Mouse (Mus musculus) ES-E14 (cell line): ENCODE results near the gene Dock4. TPM values are rescaled to one million over a fixed set of nuclear protein-coding genes. Genes with fewer than 3 reads are reported as not detected.

Source experiments
- DNase-seq: peaks from one replicate; pipeline ENCODE4 v3.0.0-alpha.2; 2013; ENCODE audit warnings: low read depth, low spot score
- H3K27ac ChIP-seq: 2 replicates; pipeline ENCODE4 v1.5.1; 2012; ENCODE audit warnings: low read depth, mild to moderate bottlenecking, low read length, moderate library complexity, mixed read lengths; ENCODE audit not compliant: poor library complexity, insufficient read depth, severe bottlenecking
- H3K36me3 ChIP-seq: 2 replicates; pipeline ENCODE4 v1.6.1; 2012; ENCODE audit warnings: mild to moderate bottlenecking, low read length, moderate library complexity, mixed read lengths; ENCODE audit not compliant: control insufficient read depth, poor library complexity, insufficient read depth, severe bottlenecking
- H3K4me1 ChIP-seq, 2 experiments: fragments of 150-350 bp in 1 of 2; sonication (generic) in 1 of 2; 2 replicates each; pipeline ENCODE4 v1.6.1; 2012; ENCODE audit warnings: low read length in 2 of 2, mild to moderate bottlenecking in 1 of 2, mixed read lengths in 1 of 2; ENCODE audit not compliant: control insufficient read depth in 2 of 2, insufficient read depth in 2 of 2, poor library complexity in 1 of 2
- H3K4me3 ChIP-seq, 2 experiments: fragments of 150-350 bp in 1 of 2; sonication (generic) in 1 of 2; 2 replicates each; pipeline ENCODE4 v1.5.1; 2012; ENCODE audit warnings: low read length in 2 of 2, low read depth in 1 of 2, mild to moderate bottlenecking in 1 of 2, mixed read lengths in 1 of 2; ENCODE audit not compliant: insufficient read depth in 1 of 2, poor library complexity in 1 of 2, severe bottlenecking in 1 of 2
- H3K9ac ChIP-seq: 2 replicates; pipeline ENCODE4 v1.6.1; 2012; ENCODE audit warnings: low read depth, mild to moderate bottlenecking, low read length, mixed read lengths; ENCODE audit not compliant: poor library complexity, insufficient read depth, severe bottlenecking
- H3K9me3 ChIP-seq: fragments of 150-350 bp; sonication (generic); 2 replicates; pipeline ENCODE4 v1.6.1; 2012; ENCODE audit warnings: low read depth, mild to moderate bottlenecking, low read length; ENCODE audit not compliant: control insufficient read depth, insufficient read depth
- CHD2 ChIP-seq: IDR thresholded peaks from 2 replicates; pipeline ENCODE4 v1.6.1; 2014; ENCODE audit warnings: mild to moderate bottlenecking, low read depth, low read length, inconsistent platforms
- HCFC1 ChIP-seq: IDR thresholded peaks from 2 replicates; pipeline ENCODE4 v1.6.1; 2012; ENCODE audit warnings: low read length, inconsistent platforms, borderline replicate concordance; ENCODE audit not compliant: insufficient read depth
- MAFK ChIP-seq: IDR thresholded peaks from 2 replicates; pipeline ENCODE4 v1.6.1; 2014; ENCODE audit warnings: mild to moderate bottlenecking, low read depth, low read length, inconsistent platforms; ENCODE audit not compliant: insufficient read depth
- ZC3H11A ChIP-seq: IDR thresholded peaks from 2 replicates; pipeline ENCODE4 v1.6.1; 2012; ENCODE audit warnings: low read depth, mild to moderate bottlenecking, inconsistent platforms, low read length, borderline replicate concordance
- ZNF384 ChIP-seq: IDR thresholded peaks from 2 replicates; pipeline ENCODE4 v1.6.1; 2012; ENCODE audit warnings: low read depth, low read length, inconsistent platforms
- in situ Hi-C, 2 experiments: fragments of 600-800 bp; cut with MboI; formaldehyde crosslinking; loops; one replicate each; pipeline ENCODE4 v1.15.1; 2025; ENCODE audit warnings: low sequenced_read_pairs in 2 of 2, inconsistent platforms in 1 of 2; ENCODE audit not compliant: unreplicated experiment in 2 of 2
- total RNA-seq: library from RNA; depleted of rRNA; stranded (reverse); fragments of 300-350 nt; gene quantifications from 2 replicates; pipeline ENCODE4 v1.2.3, GENCODE M21; 2012

Gene Dock4
- total RNA-seq, 1 experiment = 7.9 TPM

GRCm38 (mm10) chr12:40496387-40496786 is 50.6 kb downstream of the Dock4 start:
- Histone ChIP-seq H3K4me1 (no peaks in the 10 kb centered on the region), H3K27ac (no peak overlapping the region), H3K9me3 (no peaks in the 10 kb centered on the region), H3K4me3 (no peak overlapping the region), H3K36me3 (no peaks in the 10 kb centered on the region), H3K9ac (no peak overlapping the region)
- in situ Hi-C loops = no loop called here
- TF ChIP-seq CHD2 (no peak), HCFC1 (no peak), ZC3H11A (no peak), ZNF384 (no peak), MAFK (no peak)
- DNase-seq = no peak

GRCm38 (mm10) chr12:40497806-40498205 is 52.1 kb downstream of the Dock4 start:
- H3K4me3 ChIP-seq = no peak overlapping the region
- H3K27ac ChIP-seq = no peak overlapping the region
- no peaks in the 10 kb centered on the region for H3K9me3 ChIP-seq
- H3K4me1 ChIP-seq = no peaks in the 10 kb centered on the region
- no peaks in the 10 kb centered on the region for H3K36me3 ChIP-seq
- H3K9ac ChIP-seq = no peak overlapping the region
- in situ Hi-C loops = no loop called here
- TF ChIP-seq HCFC1 = no peak
- no peak for TF ChIP-seq CHD2
- TF ChIP-seq ZNF384 = no peak
- TF ChIP-seq ZC3H11A = no peak
- TF ChIP-seq MAFK = no peak
- DNase-seq = no peak

- no peak overlapping the region for H3K27ac ChIP-seq
- H3K4me1 ChIP-seq = no peaks in the 10 kb centered on the region
- H3K4me3 ChIP-seq = no peak overlapping the region
Observed at GRCm38 (mm10) chr12:40498250-40498671, 52.5 kb downstream of the Dock4 start.

GRCm38 (mm10) chr12:40498928-40499626 is 53.3 kb downstream of the Dock4 start:
- no peak overlapping the region for H3K27ac ChIP-seq

More at GRCm38 (mm10) chr12:40498250-40498671, 52.5 kb downstream of the Dock4 start:
- no peaks in the 10 kb centered on the region for H3K9me3 ChIP-seq
- no peaks in the 10 kb centered on the region for H3K36me3 ChIP-seq
- in situ Hi-C loops = no loop called here
- no peak for DNase-seq
- TF ChIP-seq ZNF384 = no peak
- no peak for TF ChIP-seq ZC3H11A
- no peak for TF ChIP-seq MAFK
- no peak for TF ChIP-seq CHD2
- no peak for TF ChIP-seq HCFC1
- H3K9ac ChIP-seq = no peak overlapping the region

More at GRCm38 (mm10) chr12:40498928-40499626, 53.3 kb downstream of the Dock4 start:
- Histone ChIP-seq H3K9me3 (no peaks in the 10 kb centered on the region), H3K9ac (no peak overlapping the region), H3K4me3 (no peak overlapping the region), H3K4me1 (no peaks in the 10 kb centered on the region), H3K36me3 (no peaks in the 10 kb centered on the region)
- TF ChIP-seq MAFK (no peak), ZC3H11A (no peak), CHD2 (no peak), HCFC1 (no peak), ZNF384 (no peak)
- DNase-seq = no peak
- in situ Hi-C loops = no loop called here
